Mouse (Mus musculus) left cerebral cortex, adult 9 months (tissue): ENCODE measurements around the gene Ccdc85c.

ENCODE experiments used
- DNase-seq, 2 experiments: peaks; one replicate each; pipeline ENCODE4 v3.0.0; 2022; ENCODE audit warnings: low spot score in 2 of 2

Ccdc85c gene

GRCm38 (mm10) chr12:108274661-108275507, at the start of gene Ccdc85c:
Gene Ccdc85c, minus strand, starts transcription at chr12:108275425.
- peak in 1 of 2 experiments; percentile 31 for DNase-seq

GRCm38 (mm10) chr12:108320096-108320495, 44.9 kb upstream of the Ccdc85c start:
- DNase-seq: no peak

- DNase-seq: no peak
Measured at GRCm38 (mm10) chr12:108318499-108318898, 43.3 kb upstream of the Ccdc85c start.

DNA sequence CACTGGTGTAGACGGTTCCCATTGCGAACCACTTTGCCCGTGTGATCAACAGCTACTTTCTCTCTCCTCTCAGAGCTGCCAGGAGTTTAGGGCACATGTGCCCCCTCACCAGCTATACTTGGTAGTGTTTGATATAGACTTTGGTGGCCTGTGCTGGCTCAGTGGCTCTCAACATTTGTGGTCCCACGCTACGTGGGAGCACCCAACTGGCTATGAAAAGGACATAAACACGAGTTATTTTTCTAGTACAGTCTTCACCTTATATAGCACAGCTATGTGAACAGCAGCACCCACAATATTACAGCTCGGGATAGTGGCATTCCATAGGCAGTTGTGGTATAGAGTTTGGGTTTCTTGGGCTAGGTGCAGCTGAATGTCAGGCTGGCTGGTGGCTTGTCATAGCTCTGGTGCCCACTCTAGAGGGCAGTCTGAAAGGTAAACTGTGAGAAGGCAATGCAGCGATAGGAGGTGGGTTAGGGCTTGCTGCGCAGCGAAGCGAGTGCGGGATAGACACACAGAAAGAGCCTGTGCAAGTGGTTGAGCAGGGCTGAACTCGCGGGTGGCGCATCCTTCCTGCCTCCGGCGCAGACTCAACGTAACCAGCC, 42.7 kb upstream of the Ccdc85c start:
- no peak for DNase-seq

- no peak for DNase-seq
Measured at GRCm38 (mm10) chr12:108317201-108317738, 42.0 kb upstream of the Ccdc85c start.

GRCm38 (mm10) chr12:108316655-108317054, 41.4 kb upstream of the Ccdc85c start:
- DNase-seq: no peak

- no peak for DNase-seq
Measured at GRCm38 (mm10) chr12:108315818-108316217, 40.6 kb upstream of the Ccdc85c start.

DNA sequence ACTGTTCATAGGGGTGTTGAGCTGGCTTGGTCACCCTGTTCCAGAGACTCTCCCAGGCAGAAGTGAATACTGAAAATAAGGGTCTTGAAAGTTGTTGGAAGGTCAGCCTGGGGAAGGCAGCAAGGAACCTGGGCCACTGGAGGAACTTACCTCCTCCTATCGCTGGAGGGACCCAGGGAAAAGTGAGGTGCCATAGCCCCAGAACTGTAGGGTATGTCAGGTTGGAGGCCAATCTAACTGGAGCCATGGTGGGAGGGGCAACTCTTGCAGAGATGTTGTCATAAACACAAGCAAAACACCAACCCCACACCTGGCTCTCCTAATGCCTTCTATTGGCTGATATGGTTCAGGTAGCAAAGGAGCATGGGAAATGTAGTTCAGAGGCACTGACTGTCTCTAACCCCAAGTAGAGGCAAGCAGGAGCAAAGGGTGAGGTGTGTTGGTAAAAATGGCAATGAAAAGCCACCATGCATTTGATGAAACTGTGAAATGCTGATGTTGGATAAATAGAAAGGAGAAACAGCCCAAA, 38.1 kb upstream of the Ccdc85c start:
- DNase-seq: no peak

- DNase-seq: no peak
Measured at GRCm38 (mm10) chr12:108312432-108312851, 37.2 kb upstream of the Ccdc85c start.

DNA sequence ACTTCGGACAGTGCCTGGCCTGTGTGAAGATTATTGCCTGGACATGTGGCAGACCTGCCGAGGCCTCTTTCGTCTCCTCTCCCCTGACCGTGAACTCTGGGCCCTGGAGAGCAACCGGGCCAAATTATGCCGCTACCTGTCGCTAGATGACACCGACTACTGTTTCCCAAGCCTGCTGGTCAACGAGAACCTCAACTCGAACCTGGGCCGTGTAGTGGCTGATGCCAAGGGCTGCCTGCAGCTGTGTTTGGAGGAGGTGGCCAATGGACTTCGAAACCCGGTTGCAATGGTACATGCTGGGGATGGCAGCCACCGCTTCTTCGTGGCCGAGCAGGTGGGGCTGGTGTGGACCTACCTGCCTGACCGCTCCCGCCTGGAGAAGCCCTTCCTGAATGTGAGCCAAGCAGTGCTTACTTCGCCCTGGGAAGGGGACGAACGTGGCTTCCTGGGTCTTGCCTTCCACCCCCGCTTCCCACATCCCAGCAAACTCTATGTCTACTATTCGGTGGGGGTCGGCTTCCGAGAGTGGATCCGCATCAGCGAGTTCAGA, 36.6 kb upstream of the Ccdc85c start:
- DNase-seq: no peak

GRCm38 (mm10) chr12:108310456-108311027, 35.3 kb upstream of the Ccdc85c start:
- no peak for DNase-seq

- DNase-seq: no peak
Measured at GRCm38 (mm10) chr12:108310041-108310440, 34.8 kb upstream of the Ccdc85c start.

GRCm38 (mm10) chr12:108309116-108309794, 34.0 kb upstream of the Ccdc85c start:
- no peak for DNase-seq

DNA sequence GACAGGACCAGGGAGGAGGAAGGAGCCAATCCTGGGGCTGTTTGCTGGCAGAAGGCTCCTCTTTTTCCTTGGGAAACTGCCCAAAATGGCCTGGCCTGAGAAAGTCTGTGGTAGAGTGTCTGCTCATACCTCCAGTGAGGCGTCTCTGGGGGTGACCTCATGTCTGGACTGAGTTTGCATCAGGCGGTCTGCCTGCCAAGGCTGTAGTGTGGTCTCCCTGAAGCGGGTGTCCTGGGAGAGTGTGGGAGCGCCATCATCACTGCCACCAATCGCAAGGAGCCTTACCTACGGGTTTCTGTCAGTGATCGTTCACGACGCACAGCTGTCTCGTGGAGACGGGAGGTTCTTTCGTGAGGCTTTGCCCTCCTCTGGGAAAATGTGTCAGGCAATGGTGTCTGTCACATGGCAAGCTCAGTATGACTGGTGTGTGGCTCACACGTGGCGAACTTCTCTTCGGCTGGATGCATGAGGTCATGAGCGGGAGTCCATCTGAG, 33.2 kb upstream of the Ccdc85c start:
- no peak for DNase-seq

DNA sequence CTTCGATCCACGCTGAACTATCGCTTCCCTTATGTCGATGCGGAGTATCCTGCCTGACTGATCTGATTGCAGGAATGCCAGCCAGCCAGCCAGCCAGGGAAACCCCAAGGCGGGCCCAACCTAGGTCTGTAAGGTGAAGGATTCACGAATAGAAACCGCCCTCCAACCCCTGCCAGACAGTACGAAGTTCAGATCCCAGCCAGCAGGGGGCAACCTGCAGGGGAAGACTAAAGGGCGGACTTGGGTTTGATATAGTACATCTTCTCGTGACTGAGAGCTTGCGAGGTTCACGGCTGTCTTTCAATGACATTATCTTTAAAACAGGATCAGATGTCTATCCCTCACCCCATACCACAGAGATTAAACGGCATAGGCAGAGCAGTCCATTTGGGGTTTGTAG, 32.3 kb upstream of the Ccdc85c start:
- DNase-seq: peak in 1 of 2 experiments; percentile 52

DNA sequence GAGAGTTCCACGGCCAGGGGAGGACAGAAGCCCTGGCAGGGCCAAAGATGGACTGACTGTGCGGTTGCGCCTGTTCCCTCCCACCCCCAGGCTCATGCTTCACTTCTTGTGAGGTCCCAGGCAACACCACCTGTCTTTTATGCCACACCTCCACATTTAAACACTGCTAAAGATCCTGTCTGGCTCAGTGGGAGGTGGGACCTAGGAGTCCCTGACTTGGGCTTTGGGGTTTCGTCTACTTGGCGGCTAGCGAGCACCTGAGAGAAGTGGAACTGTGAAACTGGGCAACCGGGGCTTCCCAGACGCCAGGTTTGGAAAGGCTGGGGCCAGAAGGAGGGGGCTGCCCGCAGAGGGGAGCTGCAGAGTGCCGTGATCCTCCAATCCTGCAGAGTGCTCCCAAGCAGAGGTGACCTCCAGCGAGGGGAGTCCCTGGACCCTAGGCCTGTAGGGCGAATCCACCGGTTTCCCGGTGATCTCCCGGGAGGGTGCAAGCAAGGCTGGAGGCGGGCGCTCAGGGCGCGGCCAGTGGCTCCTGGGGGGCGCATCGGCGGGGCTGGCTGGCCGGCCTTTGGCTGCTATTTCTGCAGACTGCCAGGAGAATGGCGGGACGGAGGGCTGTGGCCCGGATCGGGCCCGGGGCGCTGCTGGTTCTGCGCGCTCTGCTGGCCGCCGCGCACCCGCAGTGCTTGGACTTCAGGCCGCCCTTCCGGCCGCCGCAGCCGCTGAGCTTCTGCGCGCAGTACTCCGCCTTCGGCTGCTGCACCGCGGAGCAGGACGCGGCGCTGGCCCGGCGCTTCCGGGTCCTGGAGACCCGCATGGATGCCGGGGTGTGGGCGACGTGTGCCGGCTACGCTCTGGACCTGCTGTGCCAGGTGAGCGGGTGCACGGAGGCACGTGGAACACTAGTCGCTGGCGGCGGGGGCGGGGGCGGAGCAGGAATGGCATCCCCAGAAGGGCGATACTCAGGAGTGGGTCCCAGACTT, 30.9 kb upstream of the Ccdc85c start, which contains the start of gene Hhipl1:
TSS of gene Hhipl1 (plus strand) at position 459 of the 983 bp plus-strand sequence.
- no peak for DNase-seq

DNA sequence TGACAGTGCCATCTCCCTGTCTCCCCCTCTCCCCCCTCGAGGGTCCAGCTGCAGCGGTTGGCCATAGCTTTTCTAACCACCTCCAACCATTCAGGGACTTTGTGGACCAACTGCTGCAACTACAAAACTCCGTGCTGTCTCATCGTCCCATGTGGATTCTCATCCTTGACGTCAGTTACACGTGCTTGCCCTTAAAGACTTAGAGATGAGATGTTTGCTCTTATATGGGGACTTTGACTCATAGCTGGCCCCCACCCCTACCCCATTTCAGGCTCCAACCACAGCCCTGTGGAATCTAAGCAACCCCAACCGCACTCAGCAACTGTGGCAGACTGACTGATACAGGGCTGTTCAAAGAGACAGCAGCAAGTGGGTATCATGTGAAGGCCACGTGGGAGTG, 29.9 kb upstream of the Ccdc85c start:
- no peak for DNase-seq

DNA sequence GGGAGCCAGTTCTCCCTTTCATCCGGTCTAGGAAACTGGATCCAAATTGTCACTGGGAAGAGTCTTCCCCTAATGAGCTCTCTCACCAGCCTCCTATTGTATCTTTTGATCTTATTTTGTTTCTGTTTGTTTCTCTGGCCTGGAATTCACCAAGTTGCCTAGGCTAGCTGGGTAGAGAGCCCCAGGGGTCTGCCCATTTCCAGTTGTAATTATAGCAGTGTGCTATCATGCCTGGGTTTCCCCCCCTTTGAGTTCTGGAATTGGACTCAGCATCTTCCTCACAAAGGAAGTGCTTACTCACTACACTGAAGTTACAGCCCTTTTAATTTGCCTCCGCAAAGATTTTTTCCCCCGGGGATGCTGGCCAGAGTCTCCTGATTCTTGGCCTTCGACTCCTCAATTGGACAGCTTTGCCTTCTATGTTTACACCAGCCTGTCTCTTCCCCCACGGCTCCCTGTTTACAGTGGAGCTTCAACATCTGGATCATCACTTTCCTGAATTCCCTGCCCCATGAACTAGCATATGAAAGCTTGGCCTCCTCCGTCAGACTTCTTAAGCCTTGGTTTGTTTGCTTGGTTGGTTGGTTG, 28.6 kb upstream of the Ccdc85c start:
- no peak for DNase-seq

DNA sequence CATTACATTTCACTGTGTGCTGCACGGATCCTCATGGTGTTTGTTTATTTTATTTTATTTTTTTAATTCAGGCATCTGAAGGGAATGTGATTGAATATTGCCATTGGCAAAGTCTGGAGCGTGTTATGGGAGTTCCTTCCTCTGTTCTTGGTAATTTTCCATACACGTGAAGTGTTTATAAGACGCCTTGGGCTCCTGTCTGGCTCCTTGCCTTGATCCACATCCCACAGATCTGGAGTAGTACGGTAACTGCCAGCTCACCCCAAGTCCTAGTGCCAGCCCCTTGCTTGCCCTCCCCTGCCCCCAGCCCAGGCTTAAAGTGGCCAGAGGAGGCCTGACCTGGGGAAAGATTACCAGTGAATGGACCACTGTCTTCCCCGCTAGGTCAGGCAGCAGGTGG, 25.8 kb upstream of the Ccdc85c start:
- DNase-seq: no peak

GRCm38 (mm10) chr12:108297033-108297432, 21.8 kb upstream of the Ccdc85c start:
- DNase-seq: no peak
